Mouse (Mus musculus): ENCODE measurements at regions not wholly inside any gene's neighbourhood (a gene's known extent, or its start where the extent isn't known, plus 50 kb on each side); places are given as distances from the start of the nearest gene placed in this dataset.
A peak's percentile ranks its signal among the peaks of the same experiment; 100 is the strongest.
"Not testable (repeated sequence)": the region's sequence is repeated elsewhere in the genome, so short reads cannot be mapped to it uniquely, and the experiment has no call there.

DNA sequence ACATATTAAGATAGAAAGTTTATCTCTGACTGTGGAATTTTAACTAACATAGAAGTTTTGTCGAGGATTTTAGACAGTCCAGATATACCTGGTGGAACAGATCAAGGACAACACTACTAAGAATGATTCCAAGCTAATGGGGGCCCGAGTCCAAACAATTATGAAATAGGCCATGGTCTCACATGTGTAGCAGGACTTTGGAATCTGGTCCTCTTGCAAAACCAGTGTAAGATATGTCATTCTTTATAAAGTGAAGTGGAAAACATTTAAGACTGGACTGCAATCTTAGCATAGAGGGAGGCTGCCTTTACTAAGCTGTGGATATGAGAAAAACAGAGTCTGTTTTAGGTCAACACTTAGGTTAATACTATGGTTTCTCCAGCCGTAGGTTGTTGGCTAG, 311.2 kb downstream of the Ets1 start:
- DNase-seq, result no peak

DNA sequence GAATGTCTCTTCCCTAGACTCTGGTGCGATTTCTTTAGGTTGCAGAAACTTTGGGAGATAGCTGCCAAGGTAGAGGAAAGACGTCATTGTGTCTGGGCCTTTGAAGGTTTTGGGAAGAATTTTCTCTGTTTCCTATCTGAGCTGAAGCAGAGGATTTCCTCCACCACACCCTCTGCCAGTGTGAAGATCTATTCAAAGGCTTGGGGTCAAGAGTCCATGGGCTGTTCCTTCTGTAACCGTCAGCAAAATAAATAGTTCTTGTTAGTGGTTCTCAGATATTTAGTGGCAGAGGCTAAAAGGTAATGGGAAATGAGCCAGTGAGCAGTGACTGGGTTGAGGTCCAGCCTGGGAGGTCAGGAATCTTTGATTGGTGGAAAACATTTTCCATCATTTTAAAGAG, 313.0 kb downstream of the Ets1 start:
- DNase-seq, result no peak

DNA sequence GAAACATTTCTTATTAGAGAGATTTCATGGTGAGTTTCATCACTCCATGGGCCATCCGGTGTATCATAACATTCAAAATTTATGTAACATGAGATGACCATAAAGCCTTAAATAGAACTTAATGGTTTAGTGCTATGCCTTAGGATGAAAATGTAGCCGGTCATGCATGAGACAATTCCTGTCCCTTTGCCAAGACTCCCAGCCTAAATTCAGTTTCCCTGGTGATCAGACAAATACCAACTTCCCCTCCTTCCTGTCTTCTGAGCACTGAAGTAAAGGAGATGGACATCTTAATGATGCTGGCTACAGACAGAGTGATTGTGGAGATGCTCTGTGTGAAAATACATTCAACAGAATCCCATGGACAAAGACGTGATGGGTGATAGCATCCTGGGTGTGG, 322.7 kb downstream of the Ets1 start:
- no peak for DNase-seq

DNA sequence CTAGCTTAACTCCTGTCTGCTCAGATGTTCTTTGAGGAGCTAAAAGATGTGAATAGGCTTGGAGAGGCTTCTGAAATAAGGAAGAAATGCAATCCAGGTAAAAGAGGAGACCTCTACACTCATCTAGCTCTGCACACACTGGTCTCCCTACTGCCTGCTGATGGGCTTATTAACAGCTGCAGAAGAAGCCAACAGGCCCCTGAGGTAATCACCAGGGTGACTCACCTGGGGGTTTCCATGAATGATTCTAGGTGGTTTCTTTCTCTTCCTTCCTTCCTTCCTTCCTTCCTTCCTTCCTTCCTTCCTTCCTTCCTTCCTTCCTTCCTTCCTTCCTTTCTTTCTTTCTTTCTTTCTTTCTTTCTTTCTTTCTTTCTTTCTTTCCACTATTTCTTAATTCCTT, 323.4 kb downstream of the Ets1 start:
- not testable (repeated sequence) for DNase-seq

DNA sequence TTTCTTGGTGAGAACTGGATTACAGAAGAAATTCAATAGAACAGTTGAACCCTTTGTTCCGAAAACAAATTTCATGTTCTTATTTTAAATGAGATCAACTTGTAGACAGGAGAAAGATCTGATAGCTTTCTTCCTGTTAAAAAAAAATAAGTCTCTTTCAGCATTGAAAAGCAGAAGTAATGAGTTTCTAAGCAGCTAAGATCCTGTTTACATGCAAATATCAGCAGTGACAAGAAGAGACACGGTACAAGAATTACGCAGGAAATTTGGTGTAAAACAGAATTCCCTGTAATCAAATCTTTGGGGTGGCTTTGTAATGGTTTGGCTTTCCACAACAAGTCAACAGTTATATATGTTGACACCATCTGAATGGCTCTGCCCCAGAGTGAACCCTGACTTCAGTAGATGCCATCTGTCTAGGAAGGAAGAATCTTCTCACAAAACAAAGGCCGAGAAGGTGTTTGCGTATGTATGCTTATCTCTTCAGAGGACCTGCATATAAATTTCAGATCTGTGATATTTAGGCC, 326.7 kb downstream of the Ets1 start:
- no peak for DNase-seq

DNA sequence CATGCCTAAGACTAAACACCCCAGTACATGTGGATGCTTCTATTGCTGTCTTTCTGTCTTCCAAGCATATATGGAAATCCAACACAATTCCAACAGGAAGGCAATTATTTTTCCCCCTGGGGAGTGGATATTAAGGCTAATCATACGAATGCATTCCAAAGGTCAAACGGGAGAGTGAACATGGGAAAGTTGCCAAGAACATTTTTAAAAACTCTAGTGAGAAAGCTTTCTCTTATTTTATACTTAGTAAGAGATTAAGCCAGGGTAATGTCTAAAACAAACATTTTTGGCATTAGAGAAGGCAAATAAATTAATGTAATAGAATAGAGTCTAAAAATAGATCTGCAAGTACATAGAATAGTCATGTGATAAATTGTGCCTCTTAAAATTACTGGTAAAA, 332.4 kb downstream of the Ets1 start:
- no peak for DNase-seq

DNA sequence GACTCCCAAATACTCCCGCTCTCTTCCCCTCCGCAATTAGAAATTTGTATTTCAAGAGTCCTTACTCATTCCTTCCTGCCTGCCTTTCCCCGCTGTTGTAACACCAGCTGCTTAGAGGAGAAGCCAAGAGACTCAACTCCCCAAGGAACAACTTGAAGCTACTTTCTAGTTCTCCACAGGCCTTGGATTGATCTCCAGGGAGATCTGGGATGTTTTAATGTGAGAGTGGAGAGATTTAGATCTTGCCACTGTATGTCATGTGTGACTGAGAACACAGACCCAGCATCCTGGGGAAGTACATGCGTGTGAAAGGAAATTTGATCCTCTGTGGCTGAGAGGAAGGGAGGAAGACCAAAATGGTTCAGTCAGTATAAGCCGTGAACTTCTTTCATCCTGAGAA, 335.4 kb downstream of the Ets1 start:
- DNase-seq, result no peak

DNA sequence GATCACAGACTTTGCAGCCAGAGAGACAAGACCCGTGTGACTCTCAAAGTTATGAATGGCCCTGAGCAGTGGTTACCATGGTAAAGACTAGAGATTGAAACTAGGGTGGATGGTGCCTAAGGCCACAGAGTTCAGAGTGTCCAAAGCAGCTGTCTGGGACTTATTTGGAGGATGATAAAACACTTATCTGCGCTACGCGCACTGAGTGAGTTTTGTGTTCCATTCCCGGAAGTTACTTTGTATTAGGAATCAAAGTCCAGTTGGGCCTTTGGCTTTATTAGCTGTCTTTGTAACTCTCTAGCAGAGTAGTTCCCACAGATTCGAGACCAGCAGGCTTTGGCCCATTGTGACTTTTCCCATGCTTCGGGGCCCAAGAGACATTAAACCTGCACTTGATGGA, 335.9 kb downstream of the Ets1 start:
- no peak for DNase-seq

DNA sequence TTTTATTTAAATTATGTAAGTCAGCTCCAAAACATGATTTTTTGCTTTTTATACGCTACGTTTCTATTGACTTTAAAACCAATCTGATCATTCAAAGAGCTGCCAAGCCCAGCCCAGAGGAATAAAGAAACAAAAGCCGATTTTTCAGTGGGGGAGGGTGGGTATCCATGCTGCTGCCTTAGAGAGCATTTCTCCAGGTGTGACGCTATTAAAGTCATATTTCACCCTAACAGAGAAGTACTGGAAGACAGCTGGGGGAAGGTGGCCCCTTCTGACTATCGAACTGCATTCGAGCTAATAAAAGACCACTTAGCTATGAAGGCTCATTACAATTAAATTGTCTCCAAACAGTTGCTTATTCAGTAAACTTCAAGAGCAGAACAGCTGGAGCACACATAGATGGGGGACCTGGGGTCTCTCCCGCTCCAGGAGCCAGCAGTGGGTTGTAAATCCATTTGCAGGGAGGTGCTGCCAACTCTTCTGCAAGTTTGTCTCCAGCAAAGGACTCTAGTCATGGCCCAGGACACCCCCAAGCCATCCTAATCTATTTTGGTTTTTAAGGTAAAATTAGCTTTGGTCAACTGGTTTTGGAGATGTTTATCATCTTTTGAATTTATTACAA, 336.5 kb downstream of the Ets1 start:
- no peak for DNase-seq

DNA sequence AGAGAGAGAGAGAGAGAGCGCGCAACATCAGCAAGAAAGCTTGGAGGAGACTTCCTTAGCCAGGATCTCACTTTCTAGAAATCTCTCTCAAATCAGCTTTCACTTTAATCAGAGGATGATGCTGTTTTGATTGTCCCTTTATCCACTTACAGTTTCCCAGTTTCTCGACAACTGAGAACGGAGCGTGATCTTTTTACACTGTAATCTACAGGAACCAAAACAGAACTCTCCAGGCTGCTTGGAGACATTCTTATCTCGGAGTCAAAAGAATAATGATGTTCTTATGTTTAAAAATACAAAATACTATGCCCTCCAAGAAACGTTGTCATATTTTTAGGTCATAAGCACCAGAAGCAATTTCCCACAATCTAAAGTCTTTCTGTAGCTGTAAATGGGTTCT, 341.7 kb downstream of the Ets1 start:
- no peak for DNase-seq

DNA sequence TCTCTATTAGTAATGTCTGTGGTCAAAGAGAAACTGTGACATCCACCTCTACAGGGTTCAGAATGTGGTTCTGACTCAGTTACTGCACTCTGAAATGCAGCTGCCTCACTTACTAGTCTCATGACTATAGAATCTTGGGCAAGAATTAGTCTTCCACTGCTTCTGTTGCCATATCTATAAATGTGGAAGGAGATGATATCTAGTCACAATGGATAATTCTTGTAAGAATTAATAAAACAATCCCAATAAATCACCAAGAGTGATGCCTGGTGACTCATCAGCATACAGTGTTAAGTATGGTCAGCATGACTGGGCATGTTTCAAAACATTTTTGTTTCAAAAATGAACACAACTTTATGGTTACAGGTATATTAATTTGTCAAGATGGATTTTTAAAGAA, 344.8 kb downstream of the Ets1 start:
- no peak for DNase-seq

DNA sequence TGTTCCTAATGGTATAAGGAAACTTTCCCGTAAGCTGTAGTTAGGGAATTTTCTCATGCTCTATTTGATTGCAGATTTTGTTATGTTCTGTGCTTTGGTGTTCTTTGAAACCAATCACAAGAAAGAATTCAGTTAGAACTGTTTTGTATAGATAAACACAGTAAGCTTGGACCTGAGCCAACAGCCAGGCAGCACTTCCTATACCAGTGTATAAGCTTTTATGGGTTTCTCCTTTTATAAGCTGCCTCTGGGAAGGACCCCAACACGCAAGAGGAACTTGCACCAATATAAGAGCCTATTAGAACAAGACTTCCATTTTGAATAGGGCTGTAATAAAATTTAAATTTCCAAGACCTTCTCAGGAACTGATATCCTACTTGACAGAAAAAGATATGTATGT, 347.2 kb downstream of the Ets1 start:
- no peak for DNase-seq

DNA sequence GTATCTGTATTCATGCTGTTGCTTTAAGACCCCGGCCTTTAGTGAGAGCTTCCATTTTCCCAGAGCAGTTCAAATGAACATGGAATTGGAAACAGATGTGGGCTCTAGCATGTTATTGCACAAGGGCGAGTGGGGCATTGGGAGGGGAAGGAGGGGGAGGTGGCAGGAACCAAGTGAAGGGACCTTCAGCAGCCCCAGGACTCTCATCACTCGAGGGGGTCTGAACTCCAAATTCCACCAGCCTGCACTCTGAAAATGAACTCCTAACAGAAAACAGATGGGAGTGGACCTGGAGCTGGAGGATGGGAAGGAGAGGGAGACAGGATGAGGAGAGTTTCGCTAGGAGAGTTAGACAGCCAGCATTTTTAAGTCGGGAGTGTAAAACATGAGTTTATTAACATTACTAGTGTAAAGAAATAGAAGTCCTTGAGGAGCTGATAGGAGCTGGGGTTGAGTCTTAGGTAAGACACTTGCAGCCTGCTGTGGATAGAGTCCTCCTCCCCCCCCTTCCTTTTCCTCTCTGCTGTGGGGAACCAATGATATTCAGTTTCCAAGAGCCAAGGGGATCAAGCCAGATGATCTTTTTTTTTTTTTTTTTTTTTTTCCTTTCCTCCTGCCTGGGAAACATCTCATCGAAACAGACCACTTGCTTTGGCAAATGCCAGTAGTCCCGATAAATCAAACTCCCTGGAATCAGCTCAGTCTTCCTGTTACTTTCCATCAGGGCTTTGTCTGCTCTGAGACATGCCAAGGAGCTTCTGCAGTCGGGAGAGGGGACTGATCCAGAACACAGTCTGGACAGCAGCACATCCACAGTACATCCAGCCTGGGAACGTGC, 351.0 kb downstream of the Ets1 start:
- no peak for DNase-seq

DNA sequence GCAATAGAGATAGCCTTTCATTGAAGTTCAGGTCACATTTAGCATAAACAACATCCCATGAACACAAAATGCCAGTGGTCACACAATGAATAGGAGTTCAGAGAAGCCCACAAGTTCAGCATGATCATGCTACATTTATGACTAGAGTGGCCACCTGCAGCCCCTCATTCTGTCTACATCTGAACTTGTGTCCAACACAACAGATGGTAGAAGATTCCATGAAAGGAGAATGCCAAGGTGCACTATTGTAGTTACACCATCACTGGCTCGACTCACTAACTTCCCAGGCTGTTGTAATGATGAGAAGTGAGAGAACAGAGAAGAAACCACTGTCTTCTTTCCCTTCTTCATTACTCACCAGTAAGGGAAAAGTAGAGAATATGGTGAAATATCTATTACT, 353.0 kb downstream of the Ets1 start:
- DNase-seq, result no peak

DNA sequence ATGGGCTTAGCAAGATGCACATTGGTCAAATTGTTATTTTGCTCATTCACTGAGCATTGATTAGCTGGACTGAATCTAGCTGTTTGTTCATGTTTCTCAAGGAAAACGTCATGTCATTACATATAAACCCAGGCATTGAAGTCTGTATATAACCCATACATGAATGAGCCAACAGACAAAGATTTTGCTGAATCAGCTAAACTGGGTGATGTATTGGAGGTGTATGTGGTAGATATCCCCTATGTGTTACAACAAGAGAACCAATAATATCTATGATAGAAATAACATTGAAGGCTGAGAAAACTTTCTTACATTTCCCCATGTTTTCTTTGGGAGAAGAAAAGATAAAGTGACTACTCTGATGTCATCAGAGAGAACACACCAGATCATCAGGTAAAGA, 362.3 kb downstream of the Ets1 start:
- DNase-seq, result no peak

DNA sequence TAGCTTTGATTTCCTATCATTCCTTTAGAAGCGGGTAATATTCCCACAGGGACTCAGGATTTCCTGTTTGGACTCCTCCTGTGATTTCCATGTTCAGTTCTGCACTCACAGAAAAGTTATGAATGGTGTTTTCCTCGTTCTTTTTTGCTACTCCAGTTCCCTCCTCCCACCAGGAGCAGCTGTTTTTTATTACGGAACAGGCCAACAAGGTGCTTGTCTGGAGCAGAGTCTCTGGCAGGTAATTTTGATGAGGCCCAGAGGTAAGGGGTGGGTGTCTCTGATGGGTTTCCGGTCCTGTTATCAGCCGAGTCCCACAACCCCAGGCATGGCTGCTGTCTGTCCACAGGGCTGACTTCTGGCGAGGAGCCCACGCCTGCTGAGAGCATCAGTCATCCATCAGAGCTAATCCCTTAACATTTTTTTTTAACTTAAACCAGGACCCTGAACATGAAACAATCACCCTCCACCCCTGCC, 364.7 kb downstream of the Ets1 start:
- DNase-seq, result no peak

DNA sequence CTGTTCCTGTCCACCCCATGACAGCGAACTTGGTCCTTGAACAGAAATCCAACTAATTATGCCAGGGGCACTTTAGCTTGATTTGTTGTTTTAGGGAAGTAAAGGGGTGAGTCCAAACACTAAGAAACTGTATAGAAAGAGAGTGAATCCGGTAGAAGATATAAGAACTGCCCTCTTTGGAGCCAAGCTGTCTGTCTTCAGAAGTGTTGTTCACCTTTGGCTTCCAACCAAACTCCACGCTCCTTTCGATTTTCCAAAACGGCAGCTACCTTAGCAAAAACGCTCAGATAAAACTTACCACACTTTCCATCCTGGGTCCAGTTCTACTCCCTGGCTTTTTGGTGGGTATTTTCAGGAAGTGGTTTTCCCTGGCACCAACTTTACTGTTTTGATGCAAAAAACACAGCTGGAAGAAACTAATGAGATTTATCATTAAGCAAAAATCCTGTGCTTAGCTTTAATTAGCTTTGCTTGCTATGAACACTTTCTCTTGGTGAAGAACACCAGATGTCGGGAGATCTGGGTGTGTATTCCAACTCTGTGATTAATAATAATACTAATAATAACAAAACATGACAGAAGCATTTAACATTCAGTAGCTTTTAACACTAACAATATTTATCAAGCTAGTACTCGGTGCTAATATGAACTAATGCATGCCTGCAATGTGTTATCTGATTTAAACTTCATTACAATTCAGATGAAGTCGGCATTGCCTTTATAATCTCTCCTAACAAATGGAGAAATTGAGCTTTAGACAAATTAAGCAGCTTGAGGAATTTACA, 365.3 kb downstream of the Ets1 start:
- no peak for DNase-seq

DNA sequence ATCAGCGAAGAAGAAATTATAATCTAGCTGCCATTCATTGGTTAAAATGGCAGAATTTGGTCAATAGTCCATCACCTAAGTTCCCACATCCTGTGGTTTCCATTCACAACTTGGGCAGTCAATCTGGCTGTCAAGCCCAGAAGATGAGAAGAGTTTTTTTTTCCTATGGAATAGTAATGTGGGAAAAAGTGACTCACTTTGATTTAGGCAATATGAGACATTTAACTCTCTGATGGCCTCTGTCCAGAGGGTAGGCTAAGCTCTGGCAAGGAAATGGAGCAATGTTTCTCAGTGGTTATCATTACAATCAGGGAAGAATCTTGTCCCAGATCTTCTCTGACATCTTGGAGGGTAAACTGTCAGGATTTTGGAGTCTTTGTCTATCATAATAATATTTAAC, 367.9 kb downstream of the Ets1 start:
- no peak for DNase-seq

DNA sequence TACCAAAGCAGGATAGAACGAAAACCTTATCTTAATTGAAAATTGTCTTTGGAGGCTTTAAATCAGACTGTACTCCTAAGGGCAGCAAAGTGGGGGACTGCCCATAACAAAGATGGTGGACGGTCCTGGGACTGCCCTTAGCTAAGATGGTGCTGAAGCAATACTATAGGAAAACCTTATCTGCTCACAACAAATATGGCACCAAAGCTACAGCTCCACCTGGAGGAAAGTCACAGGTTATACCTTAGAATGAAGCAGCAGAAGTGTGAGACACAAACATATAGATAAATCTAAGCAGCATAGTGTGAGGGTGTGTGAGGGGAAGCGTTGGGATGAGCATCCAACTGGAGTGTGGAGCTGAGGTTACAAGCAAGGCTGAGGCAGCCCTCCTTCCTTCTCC, 368.5 kb downstream of the Ets1 start:
- DNase-seq, result peak in 1 of 2 experiments; percentile 10

DNA sequence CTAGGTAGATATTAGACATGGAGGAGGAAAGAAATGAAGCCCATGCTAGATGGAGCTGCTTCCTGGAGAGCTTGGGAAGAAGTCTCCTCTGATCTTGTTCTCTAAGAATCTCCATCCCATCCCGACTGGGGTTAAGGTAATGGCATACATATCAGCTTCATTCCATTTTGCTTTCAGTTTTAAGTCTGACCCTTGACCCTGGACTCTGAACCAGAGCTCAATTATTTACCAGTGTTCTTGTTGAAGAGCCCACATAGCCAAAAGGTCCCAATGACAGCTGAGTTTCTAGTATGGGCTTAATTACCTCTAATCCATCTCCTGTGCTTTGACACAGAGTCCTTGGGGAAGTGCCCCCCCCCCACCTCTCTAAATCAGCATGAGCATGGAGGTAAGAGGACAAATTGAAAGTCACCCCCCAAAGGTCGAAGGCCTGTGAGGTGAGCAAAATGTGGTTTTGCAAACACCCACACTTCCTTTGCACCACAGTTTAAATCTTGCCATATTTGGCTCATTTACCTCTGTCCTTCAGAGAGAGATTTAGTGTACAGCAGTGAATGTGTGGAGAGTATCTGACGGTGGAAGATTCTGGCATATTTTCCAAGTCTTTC, 371.5 kb downstream of the Ets1 start:
- DNase-seq, result no peak

DNA sequence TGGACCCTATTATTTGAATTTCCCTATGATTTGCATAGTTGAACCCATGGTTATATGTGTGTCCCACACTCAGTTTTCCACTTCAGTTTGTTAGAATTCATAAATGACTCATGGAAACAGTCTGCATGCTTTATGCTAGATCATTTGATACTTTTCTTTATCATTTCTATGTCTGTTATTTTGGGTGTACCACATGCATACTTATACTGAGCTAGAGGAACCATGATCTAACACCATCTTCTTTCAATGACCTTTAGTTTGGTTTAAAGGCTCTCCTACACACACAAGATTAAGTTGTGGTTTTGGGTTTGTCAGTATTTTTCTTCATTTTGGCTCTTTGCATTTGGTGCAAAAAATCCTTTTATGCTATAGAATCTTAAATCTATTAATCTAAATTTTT, 375.2 kb downstream of the Ets1 start:
- no peak for DNase-seq

DNA sequence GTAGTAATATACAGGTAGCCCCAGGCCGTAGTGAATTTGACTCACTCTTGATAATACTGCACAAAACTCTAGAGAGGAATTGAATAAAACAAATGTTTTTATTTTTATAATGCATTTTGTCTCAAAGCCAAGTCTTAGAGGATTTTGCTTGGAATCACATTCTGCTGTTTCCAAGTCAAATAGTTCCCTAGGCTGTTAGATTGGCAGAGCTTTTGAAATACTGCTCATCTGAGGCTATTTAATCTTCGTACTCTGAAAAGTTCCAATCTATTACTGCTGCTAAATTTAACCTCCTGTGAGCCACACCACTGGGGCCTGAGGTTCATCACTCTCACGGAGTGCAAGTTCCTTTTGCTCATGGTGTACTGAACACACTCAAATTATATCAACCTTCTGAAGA, 399.4 kb downstream of the Ets1 start:
- no peak for DNase-seq

DNA sequence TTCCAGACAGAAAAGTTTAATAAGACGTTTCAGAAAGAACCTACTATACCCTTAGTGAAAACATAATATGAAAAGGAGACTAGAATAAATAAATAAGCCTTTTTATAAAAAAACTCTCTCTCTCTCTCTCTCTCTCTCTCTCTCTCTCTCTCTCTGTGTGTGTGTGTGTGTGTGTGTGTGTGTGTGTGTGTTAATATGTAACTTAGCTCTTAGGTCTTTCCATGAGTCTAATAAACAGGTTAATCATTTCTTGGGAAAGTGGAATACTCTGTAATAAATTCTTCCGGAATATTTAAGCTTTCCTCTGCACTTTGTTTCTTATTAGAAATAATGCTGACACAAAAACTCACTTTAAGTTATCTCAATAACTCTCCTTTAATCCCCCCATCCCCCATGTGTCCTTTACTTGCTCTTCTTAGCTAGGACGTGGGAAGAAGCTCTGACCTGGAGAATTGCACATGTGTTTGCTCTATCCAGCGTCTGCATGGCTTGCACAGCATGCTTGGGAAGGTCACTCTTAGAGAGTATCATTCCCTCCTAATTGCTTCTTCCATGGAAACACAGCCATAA, 403.3 kb downstream of the Ets1 start:
- DNase-seq, result no peak

Measured in thymus, postnatal 36 days (tissue).